Mouse (Mus musculus): ENCODE results near the gene Stx2. TPM values are rescaled to one million over a fixed set of nuclear protein-coding genes. Genes with fewer than 3 reads are reported as not detected.

The Stx2 gene
- 32.7 and 33.0 TPM in 2 replicates for polyA plus RNA-seq (2015; fragmentation: Nextera tagmentation; extraction: Ambion mirVana)

DNA sequence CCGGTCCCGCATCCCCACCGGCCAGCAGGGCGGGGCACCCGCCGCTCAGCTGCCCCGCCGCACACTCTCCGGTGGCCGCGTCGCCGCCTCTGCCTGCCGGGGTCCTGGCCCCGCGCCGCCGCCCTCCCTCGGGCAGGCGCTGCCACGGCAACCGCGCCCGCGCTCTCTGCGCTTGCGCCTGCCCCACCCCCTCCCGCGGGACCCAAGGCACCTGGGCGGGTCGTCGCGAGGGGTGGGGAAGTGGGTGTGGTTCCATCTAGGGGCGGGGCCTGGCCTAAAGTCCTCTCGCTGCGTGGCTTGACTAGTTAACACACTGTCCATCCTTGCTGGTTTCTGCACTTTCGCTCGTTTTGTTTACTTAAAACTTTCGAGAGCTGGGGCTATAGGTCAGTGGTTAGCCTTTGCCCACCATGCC lies at the start of gene Stx2:
Gene Stx2, minus strand, starts transcription at position 163 of the 415 bp plus-strand sequence.
- Histone ChIP-seq H3K36me3 (ENCODE audit: insufficient read depth, low read length) (no peaks in the 10 kb centered on the region), H3K27ac (peak within 1 kb of the TSS; percentile 40; the same call in 1 of the 2 replicates), H3K4me1 (replicated peaks; ENCODE audit: insufficient read depth, low read length) (peaks cover 14% of the 10 kb centered on the region), H3K4me3 (replicated peaks; ENCODE audit: low read depth, low read length) (peak within 1 kb of the TSS; percentile 83), H3K4me2 (ENCODE audit: low read length) (peak within 1 kb of the TSS; percentile 86), H3K9me3 (replicated peaks; ENCODE audit: low read length) (no peaks in the 10 kb centered on the region), H3K27me3 (ENCODE audit: insufficient read depth, low read length) (no peaks in the 10 kb centered on the region), H3K9ac (ENCODE audit: low read depth, low read length) (peak within 1 kb of the TSS; percentile 76)
- ATAC-seq (replicated peaks; ENCODE audit: low FRiP score, low read depth) = peak; percentile 92
- under 1% methylated on average over 38 of the region's 39 CpGs for WGBS
- no peak for TF ChIP-seq CTCF (IDR thresholded peaks at IDR 0.05; ENCODE audit: low read depth)
- DNase-seq (ENCODE audit: low spot score) = peak; percentile 95

- Histone ChIP-seq H3K4me1 (replicated peaks; ENCODE audit: insufficient read depth, low read length) (no peaks in the 10 kb centered on the region), H3K9me3 (replicated peaks; ENCODE audit: low read length) (no peaks in the 10 kb centered on the region), H3K36me3 (ENCODE audit: insufficient read depth, low read length) (no peaks in the 10 kb centered on the region), H3K4me2 (ENCODE audit: low read length) (no peak overlapping the region), H3K9ac (ENCODE audit: low read depth, low read length) (no peak overlapping the region), H3K27ac (no peak overlapping the region), H3K27me3 (ENCODE audit: insufficient read depth, low read length) (no peaks in the 10 kb centered on the region), H3K4me3 (replicated peaks; ENCODE audit: low read depth, low read length) (no peak overlapping the region)
- no peak for TF ChIP-seq CTCF (IDR thresholded peaks at IDR 0.05; ENCODE audit: low read depth)
- 53% methylated on average over 9 of the region's 9 CpGs for WGBS
- no peak; the same call in 1 of the 2 replicates for ATAC-seq (replicated peaks; ENCODE audit: low FRiP score, low read depth)
- peak; percentile 88 for DNase-seq (ENCODE audit: low spot score)
Observed at GRCm38 (mm10) chr5:129054675-129055284, 46.4 kb upstream of the Stx2 start.

GRCm38 (mm10) chr5:129052636-129053355 lies 44.4 kb upstream of the Stx2 start:
- no peak for ATAC-seq (replicated peaks; ENCODE audit: low FRiP score, low read depth)
- 48% methylated on average over 20 of the region's 20 CpGs for WGBS

GRCm38 (mm10) chr5:129051910-129052309 lies 43.5 kb upstream of the Stx2 start:
- no peak for ATAC-seq (replicated peaks; ENCODE audit: low FRiP score, low read depth)
- Histone ChIP-seq H3K9me3 (replicated peaks; ENCODE audit: low read length) (no peaks in the 10 kb centered on the region), H3K27ac (no peak overlapping the region), H3K27me3 (ENCODE audit: insufficient read depth, low read length) (no peaks in the 10 kb centered on the region), H3K4me3 (replicated peaks; ENCODE audit: low read depth, low read length) (no peak overlapping the region), H3K36me3 (ENCODE audit: insufficient read depth, low read length) (no peaks in the 10 kb centered on the region), H3K4me2 (ENCODE audit: low read length) (no peak overlapping the region), H3K9ac (ENCODE audit: low read depth, low read length) (no peak overlapping the region), H3K4me1 (replicated peaks; ENCODE audit: insufficient read depth, low read length) (no peaks in the 10 kb centered on the region)
- WGBS = 85% methylated on average over 3 of the region's 3 CpGs
- TF ChIP-seq CTCF (IDR thresholded peaks at IDR 0.05; ENCODE audit: low read depth) = no peak
- DNase-seq (ENCODE audit: low spot score) = no peak

More at GRCm38 (mm10) chr5:129052636-129053355, 44.4 kb upstream of the Stx2 start:
- Histone ChIP-seq H3K36me3 (ENCODE audit: insufficient read depth, low read length) (no peaks in the 10 kb centered on the region), H3K4me2 (ENCODE audit: low read length) (no peak overlapping the region), H3K27ac (no peak overlapping the region), H3K9ac (ENCODE audit: low read depth, low read length) (no peak overlapping the region), H3K4me3 (replicated peaks; ENCODE audit: low read depth, low read length) (no peak overlapping the region), H3K27me3 (ENCODE audit: insufficient read depth, low read length) (no peaks in the 10 kb centered on the region), H3K4me1 (replicated peaks; ENCODE audit: insufficient read depth, low read length) (no peaks in the 10 kb centered on the region), H3K9me3 (replicated peaks; ENCODE audit: low read length) (no peaks in the 10 kb centered on the region)
- no peak for DNase-seq (ENCODE audit: low spot score)
- no peak for TF ChIP-seq CTCF (IDR thresholded peaks at IDR 0.05; ENCODE audit: low read depth)

- TF ChIP-seq CTCF (IDR thresholded peaks at IDR 0.05; ENCODE audit: low read depth) = no peak
- Histone ChIP-seq H3K9ac (ENCODE audit: low read depth, low read length) (no peak overlapping the region), H3K4me2 (ENCODE audit: low read length) (no peak overlapping the region), H3K9me3 (replicated peaks; ENCODE audit: low read length) (no peaks in the 10 kb centered on the region), H3K36me3 (ENCODE audit: insufficient read depth, low read length) (no peaks in the 10 kb centered on the region), H3K27ac (no peak overlapping the region), H3K4me1 (replicated peaks; ENCODE audit: insufficient read depth, low read length) (no peaks in the 10 kb centered on the region), H3K27me3 (ENCODE audit: insufficient read depth, low read length) (no peaks in the 10 kb centered on the region), H3K4me3 (replicated peaks; ENCODE audit: low read depth, low read length) (no peak overlapping the region)
- DNase-seq (ENCODE audit: low spot score) (no peak), ATAC-seq (replicated peaks; ENCODE audit: low FRiP score, low read depth) (no peak)
- 73% methylated on average over 9 of the region's 9 CpGs for whole genome bisulfite sequencing
Observed at GRCm38 (mm10) chr5:129049372-129049771, 41.0 kb upstream of the Stx2 start.

DNA sequence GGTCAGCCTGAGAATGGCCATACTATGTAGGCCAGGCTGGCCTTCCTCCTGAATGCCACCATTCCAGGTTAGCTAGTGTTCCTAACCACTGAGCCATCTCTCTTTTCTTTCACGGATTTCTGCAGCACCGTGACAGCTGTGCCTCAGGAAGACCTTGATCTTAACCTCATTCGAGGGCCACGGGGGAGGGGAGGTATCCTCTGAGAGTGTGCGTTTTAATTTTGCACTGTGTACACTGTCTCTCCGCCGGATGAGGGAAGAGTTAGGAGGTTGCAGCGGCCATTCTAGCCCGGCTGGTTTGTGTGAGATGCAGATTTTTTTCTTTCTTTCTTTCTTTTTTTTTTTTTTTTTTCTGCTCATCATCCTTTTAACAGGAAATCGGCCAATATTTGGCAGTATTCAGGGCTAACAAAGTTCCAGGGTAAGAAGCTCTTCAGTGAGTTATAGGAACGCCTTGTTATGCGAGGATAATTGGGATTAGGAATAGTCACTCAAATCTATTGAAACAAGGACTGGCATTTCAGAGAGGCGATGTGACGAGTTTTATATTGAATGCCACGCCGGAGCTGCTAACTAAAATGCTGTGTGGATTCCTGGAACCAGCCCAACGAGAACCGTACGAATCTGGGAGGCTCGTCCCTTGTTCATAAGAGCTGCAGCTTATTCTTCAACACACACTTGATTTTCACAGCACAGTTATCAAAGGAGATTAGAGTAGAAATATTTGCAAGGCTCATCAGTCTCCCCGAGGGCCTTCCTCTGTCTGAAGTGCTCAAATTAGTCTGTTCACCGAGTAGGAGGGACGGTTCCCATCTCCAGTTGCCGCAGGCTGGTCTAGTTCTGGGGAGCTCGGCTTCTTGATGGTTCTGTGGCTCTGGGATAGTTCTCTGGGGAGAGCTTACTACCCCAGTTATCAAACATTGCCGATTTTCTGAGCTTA lies 37.5 kb upstream of the Stx2 start:
- 55% methylated on average over 26 of the region's 26 CpGs for WGBS
- Histone ChIP-seq H3K4me3 (replicated peaks; ENCODE audit: low read depth, low read length) (no peak overlapping the region), H3K36me3 (ENCODE audit: insufficient read depth, low read length) (no peaks in the 10 kb centered on the region), H3K27me3 (ENCODE audit: insufficient read depth, low read length) (no peaks in the 10 kb centered on the region), H3K9ac (ENCODE audit: low read depth, low read length) (no peak overlapping the region), H3K4me2 (ENCODE audit: low read length) (no peak overlapping the region), H3K4me1 (replicated peaks; ENCODE audit: insufficient read depth, low read length) (no peaks in the 10 kb centered on the region), H3K9me3 (replicated peaks; ENCODE audit: low read length) (no peaks in the 10 kb centered on the region), H3K27ac (no peak overlapping the region)
- no peak for DNase-seq (ENCODE audit: low spot score)
- no peak for ATAC-seq (replicated peaks; ENCODE audit: low FRiP score, low read depth)
- TF ChIP-seq CTCF (IDR thresholded peaks at IDR 0.05; ENCODE audit: low read depth) = no peak
